Mouse (Mus musculus): ENCODE measurements around the gene Faap100.

The Faap100 gene

DNA sequence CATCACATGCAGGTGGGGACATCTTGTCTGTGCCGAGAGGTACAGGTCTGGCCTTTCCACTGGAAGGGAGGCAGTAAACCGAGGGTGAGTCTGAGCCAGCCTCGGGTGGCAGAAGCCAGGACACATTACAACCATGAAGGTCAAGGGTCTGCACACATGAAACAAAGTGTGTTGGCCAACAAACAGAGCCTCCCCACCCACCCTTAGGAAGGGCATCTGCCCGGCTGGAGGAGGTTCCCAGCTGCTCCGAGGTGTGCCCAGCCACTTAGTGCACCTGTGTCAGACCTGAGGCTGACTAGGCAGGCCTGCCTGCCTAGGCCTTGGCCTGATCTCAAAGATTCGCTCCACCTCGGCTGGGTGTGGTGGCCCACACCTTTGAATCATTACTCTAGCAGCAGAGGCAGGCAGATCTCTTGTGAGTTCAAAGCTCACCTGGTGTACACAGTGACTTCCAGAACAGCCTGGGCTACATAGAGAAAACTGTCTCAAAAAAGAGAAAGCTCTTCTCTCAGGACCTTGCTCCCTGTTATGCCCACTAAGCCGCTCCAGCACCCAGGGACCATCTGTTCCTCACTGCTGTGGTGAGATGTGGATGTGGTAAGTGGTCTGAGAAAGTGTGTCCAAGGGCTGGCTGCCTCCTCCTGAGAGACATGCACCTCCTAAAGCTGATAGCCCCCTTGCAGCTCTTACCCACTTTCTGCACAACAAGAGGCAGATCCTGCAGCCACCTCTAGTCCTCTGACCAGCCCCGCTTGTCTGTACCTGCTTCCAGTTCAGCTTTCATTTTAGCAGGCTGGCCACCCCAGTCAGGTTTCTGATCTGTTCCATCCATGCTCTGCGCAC is 27.1 kb downstream of the Faap100 start:
- DNase-seq: peak; percentile 95

DNA sequence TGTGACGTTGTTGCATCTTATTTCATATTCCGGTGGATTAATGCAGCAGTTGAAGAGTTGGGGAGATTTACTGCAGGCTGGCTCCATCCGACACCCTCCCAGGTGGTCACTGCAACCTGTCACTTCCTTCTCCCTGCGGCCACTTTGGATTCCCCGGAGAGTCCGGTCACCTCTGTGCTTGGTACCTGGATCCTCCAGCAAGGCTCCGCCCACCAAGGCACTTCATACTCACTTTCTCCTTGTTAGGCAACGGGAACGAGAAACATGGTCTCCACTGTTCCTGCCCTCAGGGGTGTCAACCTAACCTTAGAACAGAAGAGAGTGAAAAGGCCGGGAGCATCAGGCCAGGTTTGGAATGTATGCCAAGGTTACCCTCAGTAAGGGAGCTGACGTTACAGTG is 27.9 kb downstream of the Faap100 start:
- DNase-seq: peak; percentile 98

DNA sequence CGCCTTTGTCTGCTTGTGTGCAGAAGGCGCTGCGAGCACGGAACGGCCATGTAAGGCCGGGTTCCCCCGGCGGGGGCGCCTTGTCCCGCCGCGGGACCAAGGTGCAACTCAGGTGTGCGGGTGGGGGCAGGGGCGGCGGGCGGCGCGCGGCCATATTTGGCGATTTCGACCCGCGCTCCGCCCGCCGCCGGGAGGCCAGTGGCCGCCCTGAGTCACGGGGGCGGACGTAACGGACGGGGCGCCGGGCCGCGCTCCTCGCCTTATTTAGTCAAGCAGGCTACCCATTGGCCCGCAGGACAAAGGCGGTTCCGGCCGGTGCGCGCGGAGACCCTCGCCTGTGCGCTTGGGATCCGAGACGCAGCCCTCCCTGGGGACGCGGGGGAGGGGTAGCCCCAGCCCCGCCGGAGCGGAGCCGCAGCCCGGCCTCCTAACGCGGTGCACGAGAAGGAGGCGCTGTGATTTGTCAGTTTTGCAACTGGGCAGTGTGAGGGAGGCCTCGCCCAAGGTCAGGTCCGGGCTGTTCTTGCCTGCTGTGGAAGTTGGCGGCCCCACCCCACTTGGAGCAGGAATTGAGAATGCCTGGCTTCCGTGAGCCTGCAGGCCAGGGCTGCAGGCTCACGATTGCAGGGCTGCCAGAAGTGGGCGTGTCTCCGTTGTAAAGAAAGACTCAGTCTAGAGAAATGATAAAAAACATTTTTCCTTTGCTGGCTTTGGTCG is 28.4 kb downstream of the Faap100 start:
- DNase-seq: peak; percentile 100

DNA sequence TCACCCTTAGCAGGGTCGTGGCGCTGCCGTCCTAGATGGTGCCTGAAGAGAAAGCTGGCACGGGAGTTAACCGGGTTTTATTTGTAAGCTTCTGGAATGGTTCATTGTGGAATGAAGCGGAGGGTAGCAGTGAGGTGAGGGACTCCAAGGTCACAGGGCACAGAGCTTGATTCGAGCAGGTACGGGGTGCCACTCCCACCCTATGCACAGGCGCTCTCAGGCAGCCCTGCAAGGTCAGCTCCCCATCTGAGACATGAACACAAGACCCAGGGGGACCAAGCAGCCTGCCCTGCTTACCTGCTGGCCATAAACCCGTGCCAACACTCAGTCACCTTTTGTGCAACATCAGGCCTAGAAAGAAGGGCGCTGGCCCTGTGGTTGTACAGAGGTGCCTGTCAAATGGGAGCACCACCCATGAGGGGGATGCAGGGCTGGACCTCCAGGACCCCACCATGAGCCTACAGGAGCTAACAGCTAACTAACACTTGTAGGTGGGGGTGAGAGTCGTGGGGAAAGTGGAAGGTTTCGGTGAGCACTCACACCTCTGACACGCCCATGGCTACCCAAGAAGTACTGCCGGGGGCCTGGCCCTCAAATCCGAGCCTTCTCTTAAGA is 29.1 kb downstream of the Faap100 start:
- peak; percentile 98 for DNase-seq

DNA sequence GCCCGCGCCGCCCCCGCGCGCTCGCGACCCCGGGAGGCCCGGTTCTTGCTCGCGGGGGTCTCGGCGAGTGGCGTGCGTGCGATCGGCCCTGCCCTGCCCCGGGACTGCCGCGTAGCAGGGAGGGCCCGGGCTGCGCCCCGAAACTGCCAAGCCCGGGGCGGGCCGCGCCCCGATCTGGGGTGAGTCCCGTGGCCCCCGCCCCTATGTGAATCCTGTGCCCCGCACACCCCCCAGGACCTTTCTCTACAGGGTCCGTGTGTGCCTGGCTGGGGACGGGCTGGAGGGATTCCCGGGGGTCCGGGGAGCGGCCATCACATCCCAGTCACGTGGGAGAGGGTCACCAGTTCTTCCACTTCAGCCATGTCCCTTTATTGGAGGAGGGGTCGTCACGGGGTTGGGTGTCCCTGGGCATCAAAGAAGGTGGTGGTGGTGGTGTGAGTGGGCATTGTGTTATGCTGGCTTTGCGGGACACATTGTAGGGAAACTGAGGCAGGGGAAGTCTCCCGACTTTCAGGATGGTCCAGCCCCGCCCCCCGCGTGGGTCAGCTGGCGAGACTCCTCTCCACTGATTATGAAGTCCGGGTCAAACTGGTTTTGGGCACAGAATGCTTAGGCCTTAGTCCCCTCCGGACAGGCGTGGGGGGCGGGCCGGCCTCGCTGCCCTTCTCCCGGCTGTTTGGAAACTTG is 29.7 kb downstream of the Faap100 start:
- DNase-seq: no peak

DNA sequence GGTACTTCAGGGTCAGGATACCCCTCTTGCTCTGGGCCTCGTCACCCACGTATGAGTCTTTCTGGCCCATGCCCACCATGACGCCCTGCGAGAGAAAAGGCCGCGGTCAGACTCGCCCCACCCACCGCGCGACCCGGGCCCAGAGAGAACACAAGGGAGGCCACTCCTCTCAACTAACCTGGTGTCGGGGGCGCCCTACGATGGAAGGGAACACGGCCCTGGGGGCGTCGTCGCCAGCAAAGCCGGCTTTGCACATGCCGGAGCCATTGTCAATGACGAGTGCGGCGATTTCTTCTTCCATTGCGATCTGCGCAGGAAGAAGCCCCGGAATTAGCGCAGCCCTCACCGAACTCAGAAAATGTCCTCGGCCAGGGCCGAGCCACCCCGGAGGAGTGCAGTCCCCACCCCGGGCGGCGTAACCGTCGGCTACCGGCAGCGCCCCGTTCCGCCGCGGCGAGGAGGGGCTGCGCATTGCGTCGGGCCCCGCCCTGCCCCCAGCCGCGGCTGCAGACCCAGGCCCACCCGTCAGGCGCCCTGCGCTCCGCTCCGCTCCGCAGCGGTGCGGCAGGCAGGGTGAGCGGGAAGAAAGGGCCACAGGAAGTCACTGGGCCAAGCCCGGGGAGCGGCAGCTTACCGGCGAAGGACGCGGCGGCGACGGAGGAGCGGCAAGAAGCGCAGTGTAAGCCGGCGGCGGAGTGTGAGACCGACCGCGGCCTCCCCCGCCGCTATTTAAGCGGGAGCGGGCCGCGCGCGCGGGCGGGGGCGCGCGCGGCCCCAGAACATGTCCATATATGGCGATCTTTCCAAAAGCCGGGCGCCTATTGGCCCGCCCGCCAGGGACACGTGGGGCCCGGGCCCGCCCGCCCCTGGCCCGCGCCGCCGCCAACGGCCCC is 30.5 kb downstream of the Faap100 start, which contains the start of gene Actg1:
TSS of gene Actg1 (minus strand) at position 752 of the 893 bp plus-strand sequence.
- DNase-seq: peak; percentile 100

DNA sequence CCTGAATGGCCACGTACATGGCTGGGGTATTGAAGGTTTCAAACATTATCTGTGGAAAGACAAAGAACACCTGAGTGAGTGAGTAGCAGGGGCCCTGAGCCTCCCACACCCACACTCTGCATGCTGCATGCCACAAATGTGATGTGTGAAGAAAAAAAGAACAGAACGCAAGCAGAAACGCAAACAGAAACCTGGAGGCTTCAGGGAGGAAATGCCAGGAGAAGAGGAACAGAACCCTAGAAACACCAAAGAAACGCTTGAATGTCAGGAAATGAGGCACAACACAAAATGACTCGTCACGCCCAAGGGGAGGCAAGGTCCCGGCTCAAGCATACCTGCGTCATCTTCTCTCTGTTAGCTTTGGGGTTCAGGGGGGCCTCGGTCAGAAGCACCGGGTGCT is 31.3 kb downstream of the Faap100 start:
- peak; percentile 95 for DNase-seq

DNA sequence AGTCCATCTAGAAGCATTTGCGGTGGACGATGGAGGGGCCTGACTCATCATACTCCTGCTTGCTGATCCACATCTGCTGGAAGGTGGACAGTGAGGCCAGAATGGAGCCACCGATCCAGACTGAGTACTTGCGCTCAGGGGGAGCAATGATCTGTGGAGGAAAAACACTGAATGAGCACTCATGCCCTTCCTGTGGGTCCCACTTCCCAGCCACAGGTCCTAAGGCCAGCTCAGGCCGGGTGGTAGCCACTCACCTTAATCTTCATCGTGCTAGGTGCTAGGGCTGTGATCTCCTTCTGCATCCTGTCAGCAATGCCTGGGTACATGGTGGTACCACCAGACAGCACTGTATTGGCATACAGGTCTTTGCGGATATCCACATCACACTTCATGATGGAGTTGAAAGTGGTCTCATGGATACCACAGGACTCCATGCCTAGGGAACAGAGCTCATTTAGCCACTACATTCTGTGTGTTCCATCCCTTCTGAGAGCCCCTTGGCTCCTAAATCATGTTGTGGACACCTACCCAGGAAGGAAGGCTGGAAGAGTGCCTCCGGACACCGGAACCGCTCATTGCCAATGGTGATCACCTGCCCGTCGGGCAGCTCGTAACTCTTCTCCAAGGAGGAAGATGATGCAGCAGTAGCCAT is 32.1 kb downstream of the Faap100 start:
- peak; percentile 93 for DNase-seq

DNA sequence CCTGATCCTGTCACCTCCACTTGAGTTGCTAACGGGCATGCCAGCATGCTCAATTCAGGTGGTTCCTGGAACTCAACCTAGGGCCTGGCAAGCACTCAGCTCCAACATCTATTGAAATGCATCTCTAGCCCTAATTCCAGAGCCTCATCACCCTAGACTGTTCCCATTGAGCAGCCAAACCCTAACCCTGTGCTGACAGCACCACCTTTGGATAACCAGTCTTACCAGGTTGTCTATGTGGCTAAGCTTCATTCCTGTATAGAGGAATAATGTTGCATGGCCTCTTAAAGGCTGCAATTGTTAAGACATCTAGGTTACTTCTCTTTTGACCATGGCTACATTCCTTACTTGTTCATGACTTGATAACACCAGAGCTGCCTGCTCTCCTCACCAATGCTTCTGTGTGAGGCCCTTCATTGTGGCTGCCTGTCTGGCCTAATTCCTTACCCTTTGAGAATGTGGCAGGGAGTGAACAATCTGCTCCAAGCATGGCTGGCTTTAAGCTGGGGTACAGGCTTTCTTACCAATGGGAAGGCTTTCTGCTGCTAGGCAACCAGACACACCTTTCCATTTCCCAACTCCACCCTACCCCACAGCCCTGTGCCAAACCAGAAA is 33.4 kb downstream of the Faap100 start:
- peak; percentile 95 for DNase-seq

DNA sequence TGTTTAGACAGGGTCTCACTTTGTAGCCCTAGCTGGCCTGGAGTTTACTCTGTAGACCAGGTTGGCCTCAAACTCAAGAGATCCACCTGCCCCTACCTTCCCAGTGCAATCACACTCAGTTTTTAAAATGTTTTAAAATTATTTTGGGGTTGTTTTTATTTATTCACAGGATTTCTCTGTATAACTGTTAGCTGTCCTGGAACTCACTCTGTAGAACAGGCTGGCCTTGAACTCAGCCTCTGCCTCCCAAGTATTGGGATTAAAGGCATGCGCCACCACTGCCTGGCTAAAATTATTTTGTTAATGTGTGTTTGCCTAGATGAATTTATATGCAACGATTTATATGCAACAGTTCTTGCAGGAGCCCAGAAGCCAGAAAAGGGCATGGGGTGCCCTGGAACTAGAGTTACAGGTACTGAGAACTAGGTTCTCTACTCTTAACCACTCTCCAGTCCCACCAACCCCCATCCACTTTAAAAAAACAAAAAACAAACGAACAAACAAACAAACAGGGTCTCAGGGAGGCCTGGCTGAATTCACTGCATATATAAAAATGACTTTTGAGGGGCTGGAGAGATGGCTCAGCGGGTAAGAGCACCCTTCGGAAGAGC is 34.1 kb downstream of the Faap100 start:
- peak; percentile 85 for DNase-seq

DNA sequence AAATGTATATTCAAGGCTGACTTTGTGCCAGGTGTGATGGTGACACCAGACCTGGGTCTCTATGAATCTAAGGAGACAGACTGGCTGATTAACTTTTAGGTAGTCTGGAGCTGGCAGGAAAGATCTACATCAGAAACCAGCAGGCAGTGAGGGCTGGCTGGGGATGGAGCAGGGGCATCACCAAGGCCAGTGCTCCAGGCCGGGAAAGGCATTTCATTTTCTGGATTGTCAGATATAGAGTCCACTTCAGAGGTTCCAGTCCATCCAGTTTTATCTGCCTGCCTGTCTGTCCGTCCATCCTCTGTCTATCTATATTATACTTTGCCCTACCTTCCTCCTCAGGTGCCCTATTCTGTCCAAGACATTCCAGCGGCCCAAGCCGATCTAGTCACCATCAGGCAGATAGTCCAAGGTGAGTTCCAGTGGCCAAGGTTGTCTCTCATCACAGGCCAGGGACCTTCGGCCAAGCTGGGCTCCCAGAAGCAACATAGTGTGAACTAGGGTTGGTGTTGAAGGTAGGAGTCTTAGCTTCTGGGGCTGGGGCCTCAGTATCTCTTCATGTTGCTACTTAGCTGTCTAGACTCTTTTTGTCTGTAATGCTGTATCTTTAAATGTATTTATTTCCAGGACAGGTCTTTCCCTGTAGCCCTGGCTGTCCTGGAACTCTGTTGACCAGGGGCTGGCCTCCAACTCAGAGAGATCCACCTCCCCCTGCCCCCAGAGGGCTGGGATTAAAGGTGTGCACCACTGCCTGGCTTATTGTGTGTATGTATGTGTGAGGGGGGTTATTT is 34.9 kb downstream of the Faap100 start:
- DNase-seq: peak; percentile 89

DNA sequence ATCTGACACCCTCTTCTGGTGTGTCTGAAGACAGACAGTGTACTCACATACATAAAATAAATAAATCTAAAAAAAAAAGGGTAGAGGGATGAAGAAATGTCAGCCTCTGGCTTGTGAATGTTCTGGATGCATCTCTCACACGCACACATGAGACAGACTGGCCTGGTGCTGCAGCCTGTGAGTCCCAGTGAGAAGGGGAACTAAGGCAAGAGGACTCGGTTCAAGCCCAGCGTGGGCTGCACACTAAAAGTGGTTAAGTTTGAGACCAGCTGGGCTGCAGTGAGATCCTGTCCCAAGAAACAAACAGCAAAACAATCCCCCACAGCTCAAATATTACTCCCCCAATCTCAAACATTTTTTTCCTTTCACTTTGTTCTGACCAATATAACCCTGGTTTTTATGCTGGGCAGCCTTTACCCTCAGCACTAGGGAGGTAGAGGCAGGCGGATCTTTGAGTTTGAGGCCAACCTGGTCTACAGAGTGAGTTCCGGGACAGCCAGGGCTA is 35.9 kb downstream of the Faap100 start:
- peak; percentile 78 for DNase-seq

DNA sequence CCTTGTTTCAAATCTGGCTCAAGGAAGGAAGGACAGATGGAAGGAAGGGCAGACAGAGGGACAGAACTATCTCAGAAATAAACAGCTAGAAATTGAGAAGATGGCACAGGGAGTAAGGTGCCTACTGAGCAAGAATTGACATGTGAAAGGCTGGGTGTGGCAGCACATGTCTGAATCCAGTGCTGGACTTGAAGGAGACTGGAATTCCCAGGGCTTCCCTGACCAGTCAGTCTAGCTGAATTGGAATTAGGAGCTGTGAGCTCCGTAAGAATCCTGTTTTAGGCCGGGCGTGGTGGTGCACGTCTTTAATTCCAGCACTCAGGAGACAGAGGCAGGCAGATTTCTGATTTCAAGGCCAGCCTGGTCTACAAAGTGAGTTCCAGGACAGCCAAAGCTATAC is 36.9 kb downstream of the Faap100 start:
- DNase-seq: peak; percentile 72

DNA sequence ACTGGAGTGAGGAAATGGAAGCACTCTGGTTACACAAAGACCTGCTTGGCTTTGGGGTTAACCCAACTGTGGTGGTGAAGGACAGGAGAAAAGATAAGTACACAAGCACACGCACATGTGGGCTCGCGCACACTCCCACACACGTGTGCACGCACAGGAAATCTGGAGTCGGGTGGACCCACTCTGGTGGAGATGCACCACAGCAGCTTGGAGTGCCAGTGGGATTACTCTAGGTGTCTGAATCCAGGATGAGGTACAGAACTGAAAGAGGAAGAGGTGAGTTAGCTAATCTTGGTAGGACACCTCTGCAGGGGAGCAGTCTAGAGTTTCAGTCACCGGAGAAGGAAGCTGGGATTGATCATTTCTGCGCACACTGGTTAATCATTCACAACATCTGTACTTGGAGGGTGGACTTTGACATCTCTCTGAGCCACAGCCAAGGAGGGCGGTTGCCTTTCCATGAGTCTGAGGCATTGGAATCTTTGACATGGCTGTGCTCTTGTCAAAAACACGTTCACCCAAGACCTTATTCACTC is 38.5 kb downstream of the Faap100 start:
- peak; percentile 82 for DNase-seq

DNA sequence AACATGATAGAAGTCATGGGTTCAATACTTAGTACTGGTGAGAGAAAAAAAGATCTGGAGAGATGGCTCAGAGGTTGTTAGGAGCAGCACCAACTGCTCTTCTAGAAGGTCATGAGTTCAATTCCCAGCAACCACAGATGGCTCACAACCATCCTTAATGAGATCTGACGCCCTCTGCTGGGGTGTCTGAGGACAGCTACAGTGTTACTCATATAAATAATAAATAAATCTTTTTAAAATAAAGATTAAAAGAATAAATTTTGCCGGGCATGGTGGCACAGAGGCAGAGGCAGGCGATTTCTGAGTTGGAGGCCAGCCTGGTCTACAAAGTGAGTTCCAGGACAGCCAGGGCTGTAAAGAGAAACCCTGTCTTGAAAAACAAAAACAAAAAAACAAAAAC is 39.8 kb downstream of the Faap100 start:
- DNase-seq: peak; percentile 61

DNA sequence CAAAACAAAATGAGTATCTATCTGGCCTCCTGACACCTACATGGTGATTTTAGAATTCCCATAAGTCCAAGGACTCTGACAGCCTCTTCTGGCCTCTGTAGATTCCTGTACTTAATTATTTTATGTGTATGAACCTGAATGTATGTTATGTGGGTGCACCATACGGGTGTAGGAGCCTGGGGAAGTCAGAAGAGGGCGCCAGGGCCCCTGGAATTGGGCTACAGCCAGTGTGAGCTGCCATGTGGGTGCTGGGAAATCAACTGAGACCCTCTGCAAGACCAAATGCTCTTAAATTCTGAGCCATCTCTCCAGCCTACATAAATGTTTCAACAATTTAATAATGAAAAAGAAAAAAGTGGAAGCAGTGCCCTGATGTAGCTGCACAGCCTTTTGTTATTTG is 41.1 kb downstream of the Faap100 start:
- DNase-seq: peak; percentile 28

DNA sequence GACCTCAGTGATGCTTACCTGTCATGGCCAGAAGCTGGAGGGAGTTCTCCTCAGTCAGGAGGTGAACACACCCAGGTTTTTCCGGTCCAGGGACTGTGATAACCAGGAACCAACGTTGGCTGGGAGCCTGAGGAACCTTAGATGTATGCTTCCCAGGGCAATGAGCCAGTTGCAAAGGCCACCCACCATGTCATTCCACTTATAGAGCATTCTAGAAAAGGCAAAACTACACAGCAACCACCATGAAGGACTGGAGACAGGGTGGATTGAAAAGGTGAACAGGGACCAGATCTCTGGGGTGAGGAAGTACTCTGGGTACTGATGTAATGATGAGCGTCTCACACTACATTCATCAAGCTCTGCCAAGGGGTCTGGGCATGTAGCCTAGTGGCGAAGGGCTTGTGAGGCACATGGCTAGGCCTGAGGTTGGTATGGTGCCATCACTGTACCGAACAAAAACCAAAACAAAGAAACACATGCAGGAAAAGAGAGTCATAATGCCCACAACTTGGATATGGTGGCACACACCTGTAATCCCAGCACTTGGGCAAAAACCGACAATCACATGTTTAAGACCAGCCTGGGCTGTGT is 43.0 kb downstream of the Faap100 start:
- DNase-seq: peak; percentile 90

DNA sequence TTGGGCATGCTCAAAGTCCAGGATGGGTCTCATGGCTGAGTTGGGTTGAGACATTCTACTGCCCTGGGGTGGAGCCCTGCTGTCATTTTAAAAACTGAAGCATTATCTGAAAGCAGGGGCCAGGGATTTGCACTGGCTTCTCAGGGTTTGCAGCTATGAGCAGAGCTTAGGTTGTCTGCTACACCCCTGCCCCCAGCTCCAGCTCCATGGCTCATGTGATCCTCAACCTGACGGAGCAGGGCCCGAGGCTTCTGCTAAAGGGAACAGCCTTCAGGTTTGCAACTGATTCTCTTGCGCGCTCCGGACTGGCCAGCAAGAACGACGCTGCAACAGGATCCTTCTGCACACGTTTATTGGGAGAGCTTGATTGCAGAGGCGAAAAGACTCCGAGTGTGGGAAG is 58.4 kb downstream of the Faap100 start:
- peak; percentile 65 for DNase-seq

DNA sequence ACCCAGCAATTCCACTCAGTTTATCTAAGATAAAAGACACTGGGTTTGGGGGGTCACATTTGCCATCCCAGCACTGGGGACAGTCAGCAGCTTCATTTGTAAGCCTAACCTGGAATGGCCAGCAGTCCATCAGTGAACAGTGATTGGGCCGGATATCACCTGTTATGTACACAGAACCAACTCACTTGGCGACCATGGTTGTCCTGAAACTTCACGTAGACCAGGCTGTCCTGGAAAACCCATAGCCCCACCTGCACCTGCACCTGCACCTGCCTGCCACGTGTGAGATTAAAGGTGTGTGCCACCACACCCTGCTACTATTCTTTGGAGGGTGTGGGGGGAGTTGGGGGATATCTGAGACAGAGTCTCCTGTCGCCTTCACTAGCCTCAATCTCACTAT is 59.3 kb downstream of the Faap100 start:
- peak; percentile 82 for DNase-seq

Data from heart, adult 11 months (tissue).